ENCODE assay signal across 8 mouse cellular contexts in the genomic region with DNA sequence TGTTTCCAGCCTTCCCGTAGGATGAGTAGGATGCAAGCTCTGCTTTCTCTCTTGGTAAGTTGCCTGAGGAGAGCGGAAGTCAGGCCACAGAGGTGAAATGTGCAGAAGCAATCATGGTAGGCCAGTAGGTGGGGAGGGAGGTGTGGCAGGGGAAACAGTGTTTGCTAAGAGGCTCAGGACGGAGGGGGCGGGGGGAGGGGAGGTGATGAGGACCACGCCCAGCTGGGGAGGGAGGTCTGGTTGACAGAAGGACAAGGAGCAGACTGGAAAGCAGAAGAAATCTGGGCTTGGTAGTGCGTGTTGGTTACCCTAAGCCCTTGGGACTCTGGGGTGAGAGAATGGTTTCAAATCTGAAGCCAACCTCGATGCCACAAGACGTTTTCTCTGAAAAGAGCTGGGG. TPM values are rescaled to one million over a fixed set of nuclear protein-coding genes. Genes with fewer than 3 reads are reported as not detected.
DNase-seq lines count a peak whose midpoint lies in the region; ATAC-seq lines count a peak whose summit lies in the region.

No protein-coding gene starts in this region.

- WGBS in hindbrain, embryonic 10.5 days, result 24% methylated on average over 8 of the region's 8 CpGs
- WGBS in hindbrain, embryonic 16.5 days, result 27% methylated on average over 8 of the region's 8 CpGs
- 23% methylated on average over 8 of the region's 8 CpGs for WGBS in embryonic facial prominence, embryonic 14.5 days
- 23% methylated on average over 8 of the region's 8 CpGs for WGBS in intestine, embryonic 16.5 days

- H3K27ac ChIP-seq in hindbrain, embryonic 10.5 days, result no peak overlapping the region
- no peak overlapping the region for H3K27ac ChIP-seq in hindbrain, embryonic 16.5 days (ENCODE audit: low read depth, low read length)
- no peak overlapping the region for H3K27ac ChIP-seq in embryonic facial prominence, embryonic 14.5 days (replicated peaks; ENCODE audit: low read depth, low read length)
- H3K27ac ChIP-seq in intestine, embryonic 16.5 days (ENCODE audit: low read length), result no peak overlapping the region

- ATAC-seq in hindbrain, embryonic 16.5 days, result no peak
- ATAC-seq in embryonic facial prominence, embryonic 14.5 days (ENCODE audit: low read depth), result no peak
- ATAC-seq in intestine, embryonic 16.5 days, result peak; percentile 64

- H3K9ac ChIP-seq in hindbrain, embryonic 16.5 days (ENCODE audit: low read depth, low read length), result no peak overlapping the region
- no peak overlapping the region for H3K9ac ChIP-seq in embryonic facial prominence, embryonic 14.5 days (ENCODE audit: low read depth, low read length)
- H3K9ac ChIP-seq in intestine, embryonic 16.5 days (ENCODE audit: low read depth, low read length), result no peak overlapping the region

- peak; percentile 31 for DNase-seq in hindbrain, embryonic 10.5 days (ENCODE audit: low spot score)
- DNase-seq in embryonic facial prominence, embryonic 14.5 days (ENCODE audit: low spot score), result peak; percentile 38
- DNase-seq in lung, postnatal 25 days (ENCODE audit: low spot score), result peak; percentile 57
- no peak for DNase-seq in spleen, adult 18-20 months
- no peak for DNase-seq in frontal cortex, adult 2 months (ENCODE audit: extremely low spot score in 1 of 2, low spot score in 1 of 2)
- DNase-seq in frontal cortex, postnatal 14 days (ENCODE audit: low spot score in 2 of 2), result no peak

- peaks cover 13% of the 10 kb centered on the region for H3K4me1 ChIP-seq in hindbrain, embryonic 10.5 days (replicated peaks)
- H3K4me1 ChIP-seq in hindbrain, embryonic 16.5 days (ENCODE audit: control insufficient read depth, insufficient read depth, low read depth, low read length), result no peaks in the 10 kb centered on the region
- H3K4me1 ChIP-seq in embryonic facial prominence, embryonic 14.5 days (ENCODE audit: control insufficient read depth, insufficient read depth, low read length), result peaks cover 5% of the 10 kb centered on the region
- peaks cover 3% of the 10 kb centered on the region; the same call in 1 of the 2 replicates for H3K4me1 ChIP-seq in intestine, embryonic 16.5 days (ENCODE audit: control insufficient read depth, insufficient read depth, low read length)

- H3K36me3 ChIP-seq in hindbrain, embryonic 10.5 days, result no peaks in the 10 kb centered on the region
- no peaks in the 10 kb centered on the region for H3K36me3 ChIP-seq in hindbrain, embryonic 16.5 days (ENCODE audit: control insufficient read depth, insufficient read depth, low read length)
- no peaks in the 10 kb centered on the region for H3K36me3 ChIP-seq in embryonic facial prominence, embryonic 14.5 days (ENCODE audit: control insufficient read depth, insufficient read depth, low read length)
- no peaks in the 10 kb centered on the region for H3K36me3 ChIP-seq in intestine, embryonic 16.5 days (ENCODE audit: control insufficient read depth, insufficient read depth, low read length)

- no peaks in the 10 kb centered on the region for H3K27me3 ChIP-seq in hindbrain, embryonic 10.5 days (ENCODE audit: insufficient read depth, poor library complexity, severe bottlenecking)
- no peaks in the 10 kb centered on the region for H3K27me3 ChIP-seq in hindbrain, embryonic 16.5 days (replicated peaks; ENCODE audit: control insufficient read depth, insufficient read depth, low read length)
- no peaks in the 10 kb centered on the region for H3K27me3 ChIP-seq in embryonic facial prominence, embryonic 14.5 days (replicated peaks; ENCODE audit: control insufficient read depth, insufficient read depth, low read length)
- no peaks in the 10 kb centered on the region for H3K27me3 ChIP-seq in intestine, embryonic 16.5 days (replicated peaks; ENCODE audit: control insufficient read depth, insufficient read depth, low read length)

- no peaks in the 10 kb centered on the region for H3K9me3 ChIP-seq in hindbrain, embryonic 10.5 days
- H3K9me3 ChIP-seq in hindbrain, embryonic 16.5 days (ENCODE audit: control insufficient read depth, low read length), result no peaks in the 10 kb centered on the region
- H3K9me3 ChIP-seq in embryonic facial prominence, embryonic 14.5 days (ENCODE audit: control insufficient read depth, low read length), result no peaks in the 10 kb centered on the region
- no peaks in the 10 kb centered on the region for H3K9me3 ChIP-seq in intestine, embryonic 16.5 days (ENCODE audit: control insufficient read depth, low read length)

- no peak overlapping the region for H3K4me2 ChIP-seq in hindbrain, embryonic 16.5 days (ENCODE audit: low read length)
- H3K4me2 ChIP-seq in embryonic facial prominence, embryonic 14.5 days (ENCODE audit: low read depth, low read length), result no peak overlapping the region
- H3K4me2 ChIP-seq in intestine, embryonic 16.5 days (ENCODE audit: low read depth, low read length), result no peak overlapping the region

- H3K4me3 ChIP-seq in hindbrain, embryonic 10.5 days, result no peak overlapping the region
- no peak overlapping the region for H3K4me3 ChIP-seq in hindbrain, embryonic 16.5 days (ENCODE audit: low read length)
- H3K4me3 ChIP-seq in embryonic facial prominence, embryonic 14.5 days (ENCODE audit: low read depth, low read length), result no peak overlapping the region
- no peak overlapping the region for H3K4me3 ChIP-seq in intestine, embryonic 16.5 days (ENCODE audit: low read length)

RNA-seq across cellular contexts. Expression of gene Slc1a5, which starts 20.8 kb away (rescaled TPM):
- polyA plus RNA-seq in hindbrain, embryonic 10.5 days (2016; fragmentation: Nextera tagmentation; extraction: Ambion mirVana), result 28.8 and 31.6 TPM in 2 replicates
- polyA plus RNA-seq in hindbrain, embryonic 16.5 days (2015; fragmentation: Nextera tagmentation; extraction: Ambion mirVana), result 9.6 and 11.5 TPM in 2 replicates
- 26.5 and 27.5 TPM in 2 replicates for polyA plus RNA-seq in embryonic facial prominence, embryonic 14.5 days (2014; fragmentation: Nextera tagmentation; extraction: Ambion mirVana)
- 44.5 and 49.0 TPM in 2 replicates for polyA plus RNA-seq in intestine, embryonic 16.5 days (2015; fragmentation: Nextera tagmentation; extraction: Ambion mirVana)
- 12.6 and 13.4 TPM in 2 replicates for polyA plus RNA-seq in frontal cortex, adult 2 months (2012; rRNA removed)

RNA-seq across cellular contexts. Expression of gene Ap2s1, which starts 22.1 kb away (rescaled TPM):
- 277 and 316 TPM in 2 replicates for polyA plus RNA-seq in hindbrain, embryonic 10.5 days (2016; fragmentation: Nextera tagmentation; extraction: Ambion mirVana)
- polyA plus RNA-seq in hindbrain, embryonic 16.5 days (2015; fragmentation: Nextera tagmentation; extraction: Ambion mirVana), result 447 and 505 TPM in 2 replicates
- polyA plus RNA-seq in embryonic facial prominence, embryonic 14.5 days (2014; fragmentation: Nextera tagmentation; extraction: Ambion mirVana), result 278 and 286 TPM in 2 replicates
- polyA plus RNA-seq in intestine, embryonic 16.5 days (2015; fragmentation: Nextera tagmentation; extraction: Ambion mirVana), result 266 and 271 TPM in 2 replicates
- 537 and 586 TPM in 2 replicates for polyA plus RNA-seq in frontal cortex, adult 2 months (2012; rRNA removed)

RNA-seq across cellular contexts. Expression of gene Ceacam9, which starts 38.6 kb away (rescaled TPM):
- polyA plus RNA-seq in hindbrain, embryonic 10.5 days (2016; fragmentation: Nextera tagmentation; extraction: Ambion mirVana), result not detected in 2 replicates
- 0.33 and 0.51 TPM in 2 replicates for polyA plus RNA-seq in hindbrain, embryonic 16.5 days (2015; fragmentation: Nextera tagmentation; extraction: Ambion mirVana)
- not detected in 2 replicates for polyA plus RNA-seq in embryonic facial prominence, embryonic 14.5 days (2014; fragmentation: Nextera tagmentation; extraction: Ambion mirVana)
- 0.10 TPM in 1 of 2 replicates, not detected in the other for polyA plus RNA-seq in intestine, embryonic 16.5 days (2015; fragmentation: Nextera tagmentation; extraction: Ambion mirVana)
- polyA plus RNA-seq in frontal cortex, adult 2 months (2012; rRNA removed), result 0.24 and 0.55 TPM in 2 replicates

RNA-seq across cellular contexts. Expression of gene Strn4, which starts 55.4 kb away (rescaled TPM):
- 120 and 153 TPM in 2 replicates for polyA plus RNA-seq in hindbrain, embryonic 10.5 days (2016; fragmentation: Nextera tagmentation; extraction: Ambion mirVana)
- 159 and 170 TPM in 2 replicates for polyA plus RNA-seq in hindbrain, embryonic 16.5 days (2015; fragmentation: Nextera tagmentation; extraction: Ambion mirVana)
- polyA plus RNA-seq in embryonic facial prominence, embryonic 14.5 days (2014; fragmentation: Nextera tagmentation; extraction: Ambion mirVana), result 97.4 and 107 TPM in 2 replicates
- 68.9 and 72.3 TPM in 2 replicates for polyA plus RNA-seq in intestine, embryonic 16.5 days (2015; fragmentation: Nextera tagmentation; extraction: Ambion mirVana)
- polyA plus RNA-seq in frontal cortex, adult 2 months (2012; rRNA removed), result 262 TPM in 2 replicates

RNA-seq across cellular contexts. Expression of gene Fkrp, which starts 56.2 kb away (rescaled TPM):
- 29.3 TPM in 2 replicates for polyA plus RNA-seq in hindbrain, embryonic 10.5 days (2016; fragmentation: Nextera tagmentation; extraction: Ambion mirVana)
- 46.9 and 48.4 TPM in 2 replicates for polyA plus RNA-seq in hindbrain, embryonic 16.5 days (2015; fragmentation: Nextera tagmentation; extraction: Ambion mirVana)
- 28.2 and 28.6 TPM in 2 replicates for polyA plus RNA-seq in embryonic facial prominence, embryonic 14.5 days (2014; fragmentation: Nextera tagmentation; extraction: Ambion mirVana)
- 20.3 and 22.3 TPM in 2 replicates for polyA plus RNA-seq in intestine, embryonic 16.5 days (2015; fragmentation: Nextera tagmentation; extraction: Ambion mirVana)
- polyA plus RNA-seq in frontal cortex, adult 2 months (2012; rRNA removed), result 38.2 and 40.3 TPM in 2 replicates

Comparison
In these comparisons a context has a peak if more than half of its experiments do, and no peak if none do; other contexts are left out.
1. DNase-seq: peak in hindbrain, embryonic 10.5 days (single experiment), embryonic facial prominence, embryonic 14.5 days (single experiment) and lung, postnatal 25 days (single experiment); none in spleen, adult 18-20 months (0 of 2), frontal cortex, adult 2 months (0 of 2) and frontal cortex, postnatal 14 days (0 of 2).